ENCODE assay signal across 11 mouse cellular contexts in the genomic region with DNA sequence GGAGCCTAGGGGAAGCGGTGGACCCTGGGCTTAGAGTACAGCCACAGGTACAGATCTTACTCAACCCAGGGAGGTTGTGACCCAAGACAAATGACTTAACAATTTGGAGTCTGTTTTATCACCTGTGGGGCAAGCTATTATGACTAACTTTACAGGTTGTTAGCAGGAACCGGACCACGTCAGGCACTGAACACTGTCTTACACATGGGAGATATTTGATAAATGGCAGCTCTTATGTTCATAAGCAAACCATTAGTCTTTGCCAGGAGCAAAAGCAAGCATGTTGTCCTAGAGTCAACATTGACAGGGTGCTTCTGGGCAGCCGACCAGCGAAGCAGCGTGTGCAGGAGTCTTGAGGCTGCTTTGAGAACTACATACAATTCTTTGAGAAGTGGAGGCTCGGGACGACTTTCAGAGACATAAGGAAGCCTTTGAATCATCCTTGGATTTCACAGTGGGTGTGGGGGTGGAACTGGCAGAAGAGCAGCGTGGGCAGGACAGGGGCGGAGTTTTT. TPM values are rescaled to one million over a fixed set of nuclear protein-coding genes. Genes with fewer than 3 reads are reported as not detected.
DNase-seq lines count a peak whose midpoint lies in the region; ATAC-seq and TF ChIP-seq lines count a peak whose summit lies in the region.
"Had no signal": no experiment of that assay in that cellular context is flagged by ENCODE, and none has a peak within 500 bp of the region (broad histone marks: within the 10 kb centered on the region; RNA-seq: fewer than 3 reads in every experiment).

No protein-coding gene starts in this region.

- no peak overlapping the region for H3K27ac ChIP-seq in liver, adult 2 months (replicated peaks; ENCODE audit: insufficient read depth, low read depth, low read length)
- no peak overlapping the region for H3K27ac ChIP-seq in liver, embryonic 12.5 days
- H3K27ac ChIP-seq in intestine, postnatal 0 days (ENCODE audit: low read depth, low read length), result no peak overlapping the region
- peak overlapping the region; percentile 30; the same call in 1 of the 2 replicates for H3K27ac ChIP-seq in limb, embryonic 15.5 days
- peak overlapping the region; percentile 53; the same call in 1 of the 2 replicates for H3K27ac ChIP-seq in stomach, embryonic 14.5 days (ENCODE audit: low read length)
- no peak overlapping the region for H3K27ac ChIP-seq in hindbrain, embryonic 16.5 days (ENCODE audit: low read depth, low read length)

- DNase-seq in liver, adult 2 months (ENCODE audit: extremely low read depth, low read depth, low spot score), result peak; percentile 78
- no peak for DNase-seq in embryo, embryonic 10.5 days (ENCODE audit: low spot score)
- DNase-seq in B cell, adult 2 months, result no peak
- DNase-seq: cerebellum, adult 2 months; heart, postnatal 14 days; retina, postnatal 1 day had no signal

- no peak overlapping the region for H3K4me3 ChIP-seq in liver, adult 2 months (ENCODE audit: insufficient read depth, low read depth, low read length)
- no peak overlapping the region for H3K4me3 ChIP-seq in liver, embryonic 12.5 days
- no peak overlapping the region for H3K4me3 ChIP-seq in intestine, postnatal 0 days (ENCODE audit: low read depth, low read length)
- H3K4me3 ChIP-seq in limb, embryonic 15.5 days, result no peak overlapping the region
- H3K4me3 ChIP-seq in stomach, embryonic 14.5 days (ENCODE audit: low read depth, low read length), result no peak overlapping the region
- no peak overlapping the region for H3K4me3 ChIP-seq in hindbrain, embryonic 16.5 days (ENCODE audit: low read length)

- no peaks in the 10 kb centered on the region for H3K27me3 ChIP-seq in liver, adult 2 months (ENCODE audit: control insufficient read depth, insufficient read depth, low read length)
- no peaks in the 10 kb centered on the region for H3K27me3 ChIP-seq in liver, embryonic 12.5 days (replicated peaks)
- H3K27me3 ChIP-seq in intestine, postnatal 0 days (replicated peaks; ENCODE audit: control insufficient read depth, insufficient read depth, low read length), result no peaks in the 10 kb centered on the region
- H3K27me3 ChIP-seq in limb, embryonic 15.5 days, result no peaks in the 10 kb centered on the region
- H3K27me3 ChIP-seq in stomach, embryonic 14.5 days (ENCODE audit: control insufficient read depth, insufficient read depth, low read length), result no peaks in the 10 kb centered on the region
- H3K27me3 ChIP-seq in hindbrain, embryonic 16.5 days (replicated peaks; ENCODE audit: control insufficient read depth, insufficient read depth, low read length), result no peaks in the 10 kb centered on the region

- 36% methylated on average over 10 of the region's 10 CpGs for WGBS in liver, adult 2 months
- 74% methylated on average over 10 of the region's 10 CpGs for WGBS in liver, embryonic 12.5 days (ENCODE audit: insufficient replicate concordance)
- WGBS in intestine, postnatal 0 days, result 54% methylated on average over 10 of the region's 10 CpGs
- WGBS in limb, embryonic 15.5 days, result 52% methylated on average over 10 of the region's 10 CpGs
- 27% methylated on average over 10 of the region's 10 CpGs for WGBS in stomach, embryonic 14.5 days
- WGBS in hindbrain, embryonic 16.5 days, result 73% methylated on average over 10 of the region's 10 CpGs

- H3K4me2 ChIP-seq in liver, embryonic 12.5 days, result no peak overlapping the region
- H3K4me2 ChIP-seq in intestine, postnatal 0 days (replicated peaks; ENCODE audit: low read depth), result no peak overlapping the region
- H3K4me2 ChIP-seq in limb, embryonic 15.5 days, result no peak overlapping the region
- H3K4me2 ChIP-seq in stomach, embryonic 14.5 days (replicated peaks; ENCODE audit: low read depth, low read length), result no peak overlapping the region
- H3K4me2 ChIP-seq in hindbrain, embryonic 16.5 days (ENCODE audit: low read length), result no peak overlapping the region

- H3K9ac ChIP-seq in liver, adult 2 months (ENCODE audit: low read depth, low read length), result no peak overlapping the region
- H3K9ac ChIP-seq in liver, embryonic 12.5 days, result no peak overlapping the region
- H3K9ac ChIP-seq in intestine, postnatal 0 days (ENCODE audit: low read depth, low read length), result no peak overlapping the region
- no peak overlapping the region for H3K9ac ChIP-seq in limb, embryonic 15.5 days
- no peak overlapping the region for H3K9ac ChIP-seq in stomach, embryonic 14.5 days (replicated peaks; ENCODE audit: low read depth, low read length)
- H3K9ac ChIP-seq in hindbrain, embryonic 16.5 days (ENCODE audit: low read depth, low read length), result no peak overlapping the region

- TF ChIP-seq CTCF in liver, adult 2 months (IDR thresholded peaks at IDR 0.05; ENCODE audit: low read depth, low read length), result no peak
- TF ChIP-seq CTCF in intestine, postnatal 0 days (IDR thresholded peaks at IDR 0.05; ENCODE audit: low read depth), result no peak

- 0 out of 2 replicates have a peak, but pooled peaks cover 7% of the 10 kb centered on the region for H3K79me2 ChIP-seq in liver, adult 2 months (ENCODE audit: control insufficient read depth, insufficient read depth, low read length)

- ATAC-seq in liver, embryonic 12.5 days, result no peak
- ATAC-seq in intestine, postnatal 0 days, result 0 out of 2 replicates have a peak, but pooled peaks have one; percentile 15
- ATAC-seq in limb, embryonic 15.5 days (ENCODE audit: insufficient number of reproducible peaks, low FRiP score, low TSS enrichment, low read depth), result no peak
- peak; percentile 70 for ATAC-seq in stomach, embryonic 14.5 days (ENCODE audit: insufficient number of reproducible peaks, insufficient read depth, low FRiP score, low read depth)
- ATAC-seq in hindbrain, embryonic 16.5 days, result no peak

- H3K36me3 ChIP-seq in liver, adult 2 months (ENCODE audit: control insufficient read depth, insufficient read depth, low read length), result no peaks in the 10 kb centered on the region
- H3K36me3 ChIP-seq in liver, embryonic 12.5 days, result no peaks in the 10 kb centered on the region
- H3K36me3 ChIP-seq in intestine, postnatal 0 days (ENCODE audit: control insufficient read depth, insufficient read depth), result no peaks in the 10 kb centered on the region; the same call in 1 of the 2 replicates
- H3K36me3 ChIP-seq in limb, embryonic 15.5 days, result 0 out of 2 replicates have a peak, but pooled peaks cover 16% of the 10 kb centered on the region
- 0 out of 2 replicates have a peak, but pooled peaks cover 3% of the 10 kb centered on the region for H3K36me3 ChIP-seq in stomach, embryonic 14.5 days (ENCODE audit: control insufficient read depth, insufficient read depth, low read length)
- H3K36me3 ChIP-seq in hindbrain, embryonic 16.5 days (ENCODE audit: control insufficient read depth, insufficient read depth, low read length), result no peaks in the 10 kb centered on the region

- H3K9me3 ChIP-seq in liver, embryonic 12.5 days (replicated peaks), result no peaks in the 10 kb centered on the region
- no peaks in the 10 kb centered on the region for H3K9me3 ChIP-seq in intestine, postnatal 0 days (ENCODE audit: control insufficient read depth)
- no peaks in the 10 kb centered on the region for H3K9me3 ChIP-seq in limb, embryonic 15.5 days
- H3K9me3 ChIP-seq in stomach, embryonic 14.5 days (ENCODE audit: control insufficient read depth, low read depth, low read length), result no peaks in the 10 kb centered on the region
- no peaks in the 10 kb centered on the region for H3K9me3 ChIP-seq in hindbrain, embryonic 16.5 days (ENCODE audit: control insufficient read depth, low read length)

- no peak for TF ChIP-seq POLR2A in liver, adult 2 months (IDR thresholded peaks at IDR 0.05; ENCODE audit: extremely low read depth, insufficient read depth, low read length)

- peaks cover 12% of the 10 kb centered on the region for H3K4me1 ChIP-seq in liver, adult 2 months (ENCODE audit: control insufficient read depth, insufficient read depth, low read length)
- H3K4me1 ChIP-seq in liver, embryonic 12.5 days, result peaks cover under 1% of the 10 kb centered on the region
- 0 out of 2 replicates have a peak, but pooled peaks cover under 1% of the 10 kb centered on the region for H3K4me1 ChIP-seq in intestine, postnatal 0 days (replicated peaks; ENCODE audit: control insufficient read depth, insufficient read depth, low read length)
- H3K4me1 ChIP-seq in limb, embryonic 15.5 days, result peaks cover 66% of the 10 kb centered on the region
- peaks cover 29% of the 10 kb centered on the region for H3K4me1 ChIP-seq in stomach, embryonic 14.5 days (ENCODE audit: control insufficient read depth, insufficient read depth, low read length)
- peaks cover 9% of the 10 kb centered on the region for H3K4me1 ChIP-seq in hindbrain, embryonic 16.5 days (ENCODE audit: control insufficient read depth, insufficient read depth, low read depth, low read length)

RNA-seq across cellular contexts. Expression of a gene that starts 33.6 kb away (rescaled TPM):
- total RNA-seq in liver, adult 2 months (2014; rRNA removed), result 68.7 and 85.5 TPM in 2 replicates
- 41.4 and 48.0 TPM in 2 replicates for polyA plus RNA-seq in liver, adult 2 months (2012; rRNA removed)
- polyA plus RNA-seq in liver, embryonic 12.5 days (2016; fragmentation: Nextera tagmentation; extraction: Ambion mirVana), result 17.8 and 18.8 TPM in 2 replicates
- polyA plus RNA-seq in intestine, postnatal 0 days (2015; fragmentation: Nextera tagmentation; extraction: Ambion mirVana), result 133 and 136 TPM in 2 replicates
- polyA plus RNA-seq in limb, embryonic 15.5 days (2015; fragmentation: Nextera tagmentation; extraction: Ambion mirVana), result 25.6 and 25.8 TPM in 2 replicates
- polyA plus RNA-seq in stomach, embryonic 14.5 days (2014; fragmentation: Nextera tagmentation; extraction: Ambion mirVana), result 38.9 and 39.3 TPM in 2 replicates
- 35.6 and 38.9 TPM in 2 replicates for polyA plus RNA-seq in hindbrain, embryonic 16.5 days (2015; fragmentation: Nextera tagmentation; extraction: Ambion mirVana)

RNA-seq across cellular contexts. Expression of a gene that starts 52.1 kb away (rescaled TPM):
- total RNA-seq in liver, adult 2 months (2014; rRNA removed), result 151 and 180 TPM in 2 replicates
- 303 and 340 TPM in 2 replicates for polyA plus RNA-seq in liver, adult 2 months (2012; rRNA removed)
- polyA plus RNA-seq in liver, embryonic 12.5 days (2016; fragmentation: Nextera tagmentation; extraction: Ambion mirVana), result 15.3 and 16.6 TPM in 2 replicates
- 24.6 and 26.4 TPM in 2 replicates for polyA plus RNA-seq in intestine, postnatal 0 days (2015; fragmentation: Nextera tagmentation; extraction: Ambion mirVana)
- polyA plus RNA-seq in limb, embryonic 15.5 days (2015; fragmentation: Nextera tagmentation; extraction: Ambion mirVana), result 16.3 and 17.3 TPM in 2 replicates
- polyA plus RNA-seq in stomach, embryonic 14.5 days (2014; fragmentation: Nextera tagmentation; extraction: Ambion mirVana), result 17.0 and 21.9 TPM in 2 replicates
- 7.0 and 8.4 TPM in 2 replicates for polyA plus RNA-seq in hindbrain, embryonic 16.5 days (2015; fragmentation: Nextera tagmentation; extraction: Ambion mirVana)

RNA-seq across cellular contexts. Expression of a gene that starts 52.2 kb away (rescaled TPM):
- 7.6 and 9.5 TPM in 2 replicates for total RNA-seq in liver, adult 2 months (2014; rRNA removed)
- 14.7 and 16.0 TPM in 2 replicates for polyA plus RNA-seq in liver, adult 2 months (2012; rRNA removed)
- 6.8 and 7.6 TPM in 2 replicates for polyA plus RNA-seq in liver, embryonic 12.5 days (2016; fragmentation: Nextera tagmentation; extraction: Ambion mirVana)
- polyA plus RNA-seq in intestine, postnatal 0 days (2015; fragmentation: Nextera tagmentation; extraction: Ambion mirVana), result 11.1 and 11.7 TPM in 2 replicates
- 18.2 and 18.8 TPM in 2 replicates for polyA plus RNA-seq in limb, embryonic 15.5 days (2015; fragmentation: Nextera tagmentation; extraction: Ambion mirVana)
- 19.0 and 19.1 TPM in 2 replicates for polyA plus RNA-seq in stomach, embryonic 14.5 days (2014; fragmentation: Nextera tagmentation; extraction: Ambion mirVana)
- 17.3 and 18.7 TPM in 2 replicates for polyA plus RNA-seq in hindbrain, embryonic 16.5 days (2015; fragmentation: Nextera tagmentation; extraction: Ambion mirVana)

Comparison
In these comparisons a context has a peak if more than half of its experiments do, and no peak if none do; other contexts are left out.
1. RNA of a gene that starts 52.1 kb away (polyA plus RNA-seq): 303 to 340 TPM in liver, adult 2 months; 24.6 to 26.4 TPM in intestine, postnatal 0 days, 17.0 to 21.9 TPM in stomach, embryonic 14.5 days, 16.3 to 17.3 TPM in limb, embryonic 15.5 days, 15.3 to 16.6 TPM in liver, embryonic 12.5 days and 7.0 to 8.4 TPM in hindbrain, embryonic 16.5 days; every median in the first group is over 10 times any median in the second.
2. H3K27ac ChIP-seq: peak in limb, embryonic 15.5 days (single experiment) and stomach, embryonic 14.5 days (single experiment); none in liver, adult 2 months (single experiment), liver, embryonic 12.5 days (single experiment), intestine, postnatal 0 days (single experiment) and hindbrain, embryonic 16.5 days (single experiment).
3. ATAC-seq: peak in intestine, postnatal 0 days (single experiment) and stomach, embryonic 14.5 days (single experiment); none in liver, embryonic 12.5 days (single experiment), limb, embryonic 15.5 days (single experiment) and hindbrain, embryonic 16.5 days (single experiment).